Mouse (Mus musculus): ENCODE measurements around the gene Fxyd2.

- TF ChIP-seq CTCF (IDR thresholded peaks at IDR 0.05; ENCODE audit: borderline replicate concordance, control insufficient read depth, extremely low read depth, insufficient read depth, low read length, poor library complexity) (peak; percentile 73; the same call in 1 of the 2 replicates), POLR2A (IDR thresholded peaks at IDR 0.05; ENCODE audit: control insufficient read depth, extremely low read depth, insufficient read depth, low read length, poor library complexity) (no peak)
These were observed 14.1 kb downstream of the Fxyd2 start for GRCm38 (mm10) chr9:45413478-45414140.
